Mouse (Mus musculus) kidney, adult 18-20 months (tissue): ENCODE results near the gene Tcf20.

ENCODE experiments used
- DNase-seq: peaks from one replicate; pipeline ENCODE4 v3.0.0; 2021

The Tcf20 gene

DNA sequence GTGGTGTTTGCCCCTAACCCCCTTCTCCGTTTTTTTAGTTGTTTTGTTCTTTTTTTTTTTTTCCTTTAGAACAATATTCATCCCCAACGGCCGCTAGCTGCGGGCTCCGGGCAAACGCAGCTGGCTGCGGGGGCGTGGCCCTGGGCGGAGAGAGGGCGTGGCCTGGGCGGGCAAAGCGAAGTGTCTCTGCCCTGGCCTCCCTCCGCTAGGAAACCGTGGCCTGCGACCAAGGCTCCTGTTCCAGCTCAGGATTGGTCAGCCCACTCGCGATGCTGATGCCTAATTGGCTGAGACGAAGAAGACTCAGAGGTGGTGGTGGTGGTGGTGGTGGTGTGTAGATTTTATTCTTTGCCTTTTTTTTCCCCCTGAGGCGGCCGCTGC lies at the start of gene Tcf20:
Gene Tcf20 (minus strand): TSS at position 141 of the 381 bp plus-strand sequence.
- DNase-seq: peak; percentile 94

DNA sequence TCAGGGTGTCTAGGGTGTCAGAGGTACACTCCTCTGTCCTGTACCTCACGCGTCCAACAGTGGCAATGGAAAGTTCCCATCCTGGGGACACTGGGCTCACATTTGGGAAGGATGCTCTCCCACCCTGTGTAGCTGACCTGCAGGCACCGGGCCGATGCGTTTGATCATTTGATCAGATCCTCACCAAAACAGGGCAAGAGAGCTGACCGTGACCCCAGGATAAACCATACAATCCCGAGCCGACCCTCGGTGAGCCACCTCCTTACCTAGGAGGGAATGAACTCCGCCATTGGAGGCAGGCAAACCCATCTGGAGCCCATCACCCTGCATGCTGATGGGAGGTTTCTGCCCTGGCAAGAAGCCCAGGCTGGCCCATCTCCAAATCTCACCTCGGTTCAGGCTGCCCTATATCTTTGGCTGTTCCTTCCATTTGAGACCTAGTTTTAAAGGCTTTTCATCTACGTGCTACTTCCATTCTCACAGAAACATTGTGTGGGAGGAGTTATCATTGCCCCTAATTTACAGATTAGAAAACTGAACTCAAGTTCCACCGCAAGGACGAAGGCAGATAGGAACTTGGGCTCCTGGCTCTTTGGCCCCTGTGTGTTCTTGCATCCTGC lies 49.3 kb upstream of the Tcf20 start:
- DNase-seq: peak; percentile 46

DNA sequence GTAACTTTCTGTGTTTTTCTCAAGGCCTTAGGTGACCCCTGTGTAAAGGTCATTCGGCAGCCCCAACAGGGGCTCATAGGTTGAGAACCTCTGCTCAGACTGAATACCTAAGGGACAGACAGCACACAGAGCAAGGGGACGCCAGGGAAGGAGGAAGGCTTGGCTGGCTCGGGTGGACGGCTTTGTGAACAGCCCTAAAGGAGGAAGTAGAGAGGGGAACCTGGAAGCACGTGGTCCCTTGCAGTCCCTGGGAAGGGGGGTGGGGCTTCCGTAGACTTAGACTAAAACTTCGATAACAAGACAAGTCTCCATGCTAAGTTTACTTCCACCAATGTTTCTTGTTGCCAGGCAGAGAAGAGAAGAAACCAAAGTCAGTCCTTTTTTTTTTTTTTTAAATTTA lies 48.4 kb upstream of the Tcf20 start:
- DNase-seq: no peak

DNA sequence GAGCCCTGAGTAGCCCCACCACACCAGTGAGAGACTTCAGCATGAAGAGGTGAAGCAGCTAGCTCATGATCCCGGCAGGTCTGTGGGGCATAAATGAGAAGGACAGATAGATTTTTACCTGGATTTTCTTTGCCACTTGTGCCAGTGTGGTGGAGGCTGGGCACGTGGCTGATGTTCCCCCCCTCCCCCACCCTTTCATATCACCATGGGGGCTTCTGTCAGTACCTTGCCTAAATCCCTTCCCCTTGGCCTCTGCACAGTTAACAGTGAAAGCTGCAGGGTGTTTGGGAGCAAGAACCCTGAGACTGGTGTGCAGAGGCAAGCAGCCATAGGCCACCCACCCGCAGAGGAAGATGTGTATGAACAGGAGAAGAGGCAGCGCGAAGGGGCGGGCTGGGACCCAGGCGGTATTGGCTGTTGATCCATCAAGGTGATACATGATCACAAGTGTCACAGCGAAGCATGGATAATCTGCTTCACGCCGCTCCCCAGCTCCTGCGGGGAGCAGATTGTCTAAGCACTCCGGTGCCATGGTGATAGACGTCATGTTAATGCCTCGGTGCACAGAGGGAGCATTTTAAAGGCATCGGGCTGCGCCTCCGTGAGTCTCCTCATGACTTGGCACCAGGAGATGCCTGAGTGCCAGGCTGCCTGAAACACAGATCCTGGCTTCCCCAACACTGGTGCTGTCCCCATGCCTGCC lies 46.8 kb upstream of the Tcf20 start:
- DNase-seq: no peak

DNA sequence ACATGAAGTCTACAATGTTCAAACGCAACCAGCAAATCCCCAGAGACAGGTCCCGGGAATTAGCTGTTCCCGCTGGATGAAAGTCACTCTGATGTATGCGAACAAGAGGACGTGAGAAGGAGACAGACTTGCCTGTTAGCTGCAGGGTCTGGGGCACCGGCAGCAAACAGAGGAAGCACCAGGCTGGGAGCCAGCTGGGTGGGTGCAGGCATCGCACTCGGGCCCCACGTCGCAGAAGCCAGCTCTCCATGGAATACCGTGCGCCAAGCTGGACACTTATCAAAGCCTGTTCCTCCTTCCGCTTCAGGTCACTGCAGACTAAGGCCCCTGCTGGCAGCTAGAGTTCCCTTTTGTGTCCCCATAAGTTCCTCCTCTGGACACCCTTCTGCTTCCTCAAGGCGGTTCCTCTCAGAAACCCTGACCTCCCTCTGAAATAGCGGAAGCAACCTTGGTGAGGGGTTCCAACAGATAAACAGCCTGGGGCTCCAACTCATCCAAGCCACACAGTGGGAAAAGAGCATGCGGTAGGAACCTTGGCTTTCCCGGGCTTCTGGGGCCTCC lies 45.4 kb upstream of the Tcf20 start, which contains the start of gene Nfam1:
Gene Nfam1 (minus strand): TSS at position 326 of the 561 bp plus-strand sequence.
- DNase-seq: no peak

DNA sequence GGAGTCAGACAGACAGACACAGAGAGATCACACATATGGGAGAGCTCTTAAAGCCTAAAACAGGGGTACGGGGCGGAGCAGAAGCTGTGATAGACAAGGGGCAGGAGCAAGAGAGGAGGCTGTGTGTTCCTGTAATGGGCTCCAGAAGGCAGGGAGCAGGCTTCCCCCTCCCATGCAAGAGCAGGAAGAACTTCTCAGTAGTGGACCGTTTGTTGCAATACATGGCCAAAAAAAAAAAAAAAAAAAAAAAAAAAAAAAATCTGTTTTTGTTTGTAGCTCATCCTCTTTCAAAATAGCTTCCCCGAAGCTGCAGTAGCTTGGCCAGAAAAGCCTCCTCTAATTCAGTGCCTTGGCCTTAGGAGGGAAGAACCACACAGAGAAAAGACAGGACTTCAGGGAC lies 43.2 kb upstream of the Tcf20 start:
- no peak for DNase-seq

DNA sequence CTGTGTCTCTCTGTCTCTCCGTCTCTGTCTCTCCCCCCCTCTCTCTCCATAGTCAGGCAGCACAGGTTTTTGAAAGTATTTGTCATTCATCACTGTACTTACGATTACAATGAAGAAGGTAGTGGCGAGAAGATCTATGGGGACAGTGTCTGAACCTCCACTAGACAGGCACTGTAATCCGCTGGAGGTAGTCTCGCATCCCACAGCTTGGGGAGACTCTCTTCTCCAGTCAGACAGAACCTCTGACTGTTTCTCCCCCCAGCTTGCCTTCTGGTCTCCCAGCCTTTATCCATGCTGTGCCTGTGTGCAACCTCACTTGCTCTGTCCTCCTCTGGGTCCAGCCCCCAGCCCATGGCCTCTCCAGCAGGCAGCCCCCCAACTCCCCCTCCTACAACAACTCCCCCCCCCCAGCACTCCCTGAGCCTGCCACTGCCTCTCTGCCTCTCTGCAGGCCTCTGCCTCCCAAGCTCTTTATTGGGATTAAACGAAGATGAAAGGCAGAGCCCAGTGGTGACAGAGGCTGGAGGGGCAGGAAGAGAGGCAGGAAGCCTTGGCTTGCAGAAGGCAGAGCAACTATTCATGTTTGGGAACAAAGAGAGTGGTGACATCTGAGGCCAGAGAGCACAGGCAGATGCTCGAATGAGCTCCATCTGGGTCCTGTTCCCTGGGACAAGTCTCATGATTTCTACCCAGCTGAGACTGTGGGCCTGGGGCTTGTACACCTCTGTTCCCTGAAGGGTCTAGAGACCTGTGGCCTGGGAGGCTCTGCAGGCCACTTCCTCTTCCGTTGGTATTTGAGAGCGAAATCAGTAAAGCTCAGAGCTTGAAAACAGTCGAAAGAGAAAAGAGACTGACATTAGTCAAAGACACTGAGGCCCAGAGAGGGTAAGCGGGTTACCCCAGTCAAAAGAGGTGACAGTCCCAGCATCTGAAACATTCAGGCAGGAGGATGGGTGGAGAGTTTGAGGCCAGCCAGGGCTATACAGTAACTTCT lies 42.4 kb upstream of the Tcf20 start:
- DNase-seq: no peak

DNA sequence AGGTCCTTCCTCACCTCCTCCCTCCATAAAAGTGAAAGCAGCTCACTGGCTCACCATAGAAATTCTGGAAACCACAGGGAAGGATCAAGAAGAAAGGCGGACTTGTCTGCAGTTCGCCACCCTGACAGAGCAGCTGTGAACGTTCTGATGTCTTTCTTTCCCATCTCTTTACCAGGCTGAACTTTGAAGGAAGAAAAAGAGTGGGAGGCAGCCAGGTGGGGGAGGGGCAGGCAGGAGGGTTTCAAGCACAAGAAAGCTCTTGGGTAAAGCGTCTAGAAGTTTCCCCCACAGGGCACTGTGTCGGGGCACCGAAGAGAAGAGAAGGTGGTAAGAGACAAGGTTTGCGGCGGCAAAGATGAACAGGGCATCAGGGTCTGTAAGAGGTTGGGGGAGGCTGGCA lies 38.5 kb upstream of the Tcf20 start:
- DNase-seq: no peak

DNA sequence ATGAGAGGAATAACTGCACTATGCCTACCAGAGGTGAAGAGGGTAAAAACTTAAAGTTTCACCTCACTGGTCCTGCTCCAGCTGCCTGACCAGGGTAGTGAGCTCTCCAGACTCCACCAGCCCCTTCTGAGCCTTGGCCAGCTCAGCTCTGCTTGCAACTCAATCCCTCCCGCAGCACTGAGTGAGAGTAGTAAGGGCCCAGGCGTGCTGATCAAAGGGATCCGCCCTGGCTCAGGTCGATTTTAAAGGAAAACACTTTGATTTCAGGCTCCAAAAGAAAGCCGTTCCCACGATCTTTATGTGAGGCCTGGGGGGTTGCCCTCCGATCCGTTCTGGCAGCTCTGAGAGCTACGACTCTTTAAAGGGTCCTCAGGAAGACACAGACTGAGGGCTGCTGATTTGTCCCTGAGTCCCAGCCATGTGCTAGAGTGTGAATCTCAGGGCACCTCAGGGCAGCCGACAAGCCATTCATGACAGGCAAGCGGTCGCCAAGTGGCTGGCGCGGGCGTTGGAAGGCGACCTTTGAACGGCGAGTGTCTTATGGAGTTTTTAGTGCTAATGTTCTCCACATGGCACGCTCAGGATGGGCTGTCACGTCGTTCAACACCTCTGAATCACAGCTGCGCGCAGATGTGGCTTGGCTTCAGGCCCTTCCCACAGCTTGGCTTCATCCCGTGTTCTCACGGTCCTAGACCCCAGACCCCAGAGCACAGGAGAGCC lies 37.5 kb upstream of the Tcf20 start:
- DNase-seq: peak; percentile 42

DNA sequence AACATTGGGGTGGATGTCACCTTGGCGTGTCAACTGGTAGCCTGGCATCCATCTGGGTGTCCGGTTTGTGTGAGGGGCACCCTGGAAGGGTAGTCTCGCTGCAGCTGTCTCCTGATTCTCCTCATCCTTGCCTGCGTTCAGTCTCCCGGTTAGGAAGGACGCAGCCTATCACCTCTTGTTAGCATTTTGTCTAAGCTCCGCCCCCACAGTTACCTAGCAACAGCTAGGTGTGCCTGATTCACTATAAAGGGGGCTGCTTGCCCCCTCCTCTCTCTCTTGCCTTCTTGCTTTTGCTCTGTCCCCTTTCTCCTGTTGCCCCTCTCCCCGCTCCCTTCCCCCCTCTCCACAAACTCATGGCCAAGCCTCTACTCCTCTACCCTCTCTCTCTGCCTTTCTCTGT lies 35.3 kb upstream of the Tcf20 start:
- no peak for DNase-seq

DNA sequence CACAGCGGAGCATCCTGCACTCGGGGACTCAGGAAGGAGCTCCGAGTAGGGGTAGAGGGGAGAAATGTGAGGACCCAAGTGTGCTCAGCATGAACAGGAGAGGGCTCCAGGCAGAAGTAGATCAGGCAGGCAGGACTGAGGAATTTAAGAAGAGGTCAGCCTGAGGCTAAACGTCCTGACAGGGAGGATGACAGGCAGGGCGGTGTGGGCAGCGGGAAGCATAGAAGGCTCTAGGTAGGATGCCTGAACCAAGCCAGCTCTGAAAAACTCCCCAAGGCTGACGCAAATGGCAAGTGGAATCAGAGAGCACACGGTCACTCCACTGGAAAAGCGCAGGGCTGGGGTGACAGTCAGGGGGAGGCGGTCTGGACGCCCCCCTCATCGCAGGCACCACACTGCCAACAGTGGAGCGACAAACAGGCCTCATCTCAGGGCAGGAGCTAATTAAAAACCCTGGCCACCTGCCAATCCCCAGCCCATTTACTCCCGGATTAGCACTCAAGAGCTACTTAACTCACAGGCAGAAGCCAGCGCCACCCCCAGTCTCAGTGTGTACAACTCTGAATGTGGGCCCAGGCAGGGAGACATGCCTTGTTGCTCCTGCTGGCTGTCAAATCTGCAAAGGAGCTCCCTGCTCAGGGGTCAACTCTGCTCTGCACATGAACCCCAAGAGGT lies 23.5 kb upstream of the Tcf20 start:
- DNase-seq: no peak

DNA sequence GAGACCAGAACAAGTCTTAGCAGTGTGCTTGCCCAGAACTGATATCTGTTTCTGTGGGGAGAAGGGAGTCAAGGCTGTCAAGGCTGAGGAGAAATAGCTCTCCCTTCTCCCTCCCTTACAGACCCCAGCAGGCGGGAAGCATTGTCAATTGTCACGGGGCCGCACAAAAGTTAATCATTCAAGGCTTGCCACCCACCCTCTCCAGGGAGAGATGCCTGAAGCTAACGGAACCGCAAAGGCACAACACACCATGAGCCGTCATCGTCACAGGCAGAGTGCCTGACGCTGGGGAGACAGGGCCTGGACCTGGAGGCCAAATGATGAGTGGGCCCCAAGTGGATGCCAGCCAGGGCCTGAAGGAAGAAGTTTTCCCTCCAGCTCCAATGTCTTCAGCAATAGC lies 22.8 kb upstream of the Tcf20 start:
- DNase-seq: no peak

DNA sequence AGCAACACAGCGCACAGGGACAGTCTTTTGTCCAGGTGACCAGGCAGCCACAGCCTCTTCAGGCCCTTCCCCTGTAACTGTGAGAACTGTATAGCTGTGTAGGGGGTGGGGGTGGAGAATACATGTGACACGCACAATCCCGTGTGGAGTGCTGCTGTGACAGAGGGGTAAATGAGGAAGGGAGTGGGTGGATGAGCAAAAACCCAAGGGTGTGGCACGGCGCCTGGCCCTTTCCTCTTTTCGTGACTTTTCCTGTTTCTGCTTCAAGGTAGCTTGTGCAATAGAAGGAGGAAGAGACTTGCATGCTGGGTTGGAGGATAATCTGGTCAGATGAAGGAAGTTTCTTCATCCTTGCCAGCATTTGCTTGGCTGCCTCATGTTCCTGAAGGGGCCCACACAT lies 21.9 kb upstream of the Tcf20 start:
- no peak for DNase-seq

DNA sequence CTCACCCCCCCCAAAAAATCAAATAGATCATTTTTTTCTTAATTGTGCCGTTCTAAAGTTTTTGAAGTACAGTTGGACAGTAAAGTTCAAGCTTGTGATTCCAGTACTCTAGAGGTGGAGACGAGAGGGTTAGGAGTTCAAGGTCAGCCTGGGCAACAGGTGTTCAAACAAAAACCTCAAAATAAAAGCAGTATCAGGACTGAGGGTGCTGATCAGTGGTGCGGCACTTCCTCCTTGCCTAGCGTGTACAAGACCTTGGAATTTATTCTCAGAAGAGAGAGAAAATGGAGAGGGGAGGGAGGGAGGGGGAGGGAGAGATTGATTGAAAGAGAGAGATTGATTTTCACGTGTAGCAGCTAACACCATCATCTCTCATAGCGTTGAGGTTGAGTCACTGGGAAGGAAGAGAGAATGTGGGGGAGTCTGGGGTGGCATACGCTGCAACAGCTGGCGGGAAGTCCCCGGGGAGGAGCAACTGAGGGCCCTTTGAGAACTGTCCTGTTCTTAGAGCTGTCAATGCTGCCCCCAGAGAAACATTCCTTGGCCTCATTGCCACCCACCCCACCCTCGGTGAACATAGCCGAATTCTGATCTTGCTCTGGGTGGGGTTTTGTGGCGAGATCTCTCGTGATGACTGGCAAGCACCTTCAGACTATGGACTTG lies 21.2 kb upstream of the Tcf20 start:
- DNase-seq: no peak

DNA sequence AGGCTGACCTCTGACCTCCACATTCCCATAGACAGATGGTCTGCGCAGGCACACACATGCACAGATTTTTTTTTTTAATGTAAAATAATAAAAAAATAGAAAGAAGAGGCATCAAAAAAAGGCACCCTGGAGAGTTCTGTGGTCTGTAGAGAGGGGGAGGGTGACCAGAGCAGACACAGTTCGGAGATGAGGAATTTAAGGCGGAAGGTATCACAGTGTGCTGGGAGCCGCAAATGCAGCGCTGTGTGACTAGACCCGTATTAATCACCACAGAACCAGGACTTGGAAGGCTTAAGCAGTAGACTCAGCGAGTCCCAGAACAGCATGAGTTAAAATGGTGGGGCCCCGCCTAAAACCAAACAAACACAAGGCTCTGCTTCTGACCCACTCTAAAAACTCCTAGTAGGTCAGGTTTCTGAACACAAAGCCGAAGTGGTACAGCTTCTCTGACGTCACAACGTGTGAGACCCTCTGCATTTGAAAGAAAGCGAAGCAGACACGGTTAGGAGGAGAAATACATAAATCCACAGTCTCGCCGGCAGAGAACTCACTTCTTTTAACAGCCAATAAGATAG lies 19.8 kb upstream of the Tcf20 start:
- DNase-seq: no peak

DNA sequence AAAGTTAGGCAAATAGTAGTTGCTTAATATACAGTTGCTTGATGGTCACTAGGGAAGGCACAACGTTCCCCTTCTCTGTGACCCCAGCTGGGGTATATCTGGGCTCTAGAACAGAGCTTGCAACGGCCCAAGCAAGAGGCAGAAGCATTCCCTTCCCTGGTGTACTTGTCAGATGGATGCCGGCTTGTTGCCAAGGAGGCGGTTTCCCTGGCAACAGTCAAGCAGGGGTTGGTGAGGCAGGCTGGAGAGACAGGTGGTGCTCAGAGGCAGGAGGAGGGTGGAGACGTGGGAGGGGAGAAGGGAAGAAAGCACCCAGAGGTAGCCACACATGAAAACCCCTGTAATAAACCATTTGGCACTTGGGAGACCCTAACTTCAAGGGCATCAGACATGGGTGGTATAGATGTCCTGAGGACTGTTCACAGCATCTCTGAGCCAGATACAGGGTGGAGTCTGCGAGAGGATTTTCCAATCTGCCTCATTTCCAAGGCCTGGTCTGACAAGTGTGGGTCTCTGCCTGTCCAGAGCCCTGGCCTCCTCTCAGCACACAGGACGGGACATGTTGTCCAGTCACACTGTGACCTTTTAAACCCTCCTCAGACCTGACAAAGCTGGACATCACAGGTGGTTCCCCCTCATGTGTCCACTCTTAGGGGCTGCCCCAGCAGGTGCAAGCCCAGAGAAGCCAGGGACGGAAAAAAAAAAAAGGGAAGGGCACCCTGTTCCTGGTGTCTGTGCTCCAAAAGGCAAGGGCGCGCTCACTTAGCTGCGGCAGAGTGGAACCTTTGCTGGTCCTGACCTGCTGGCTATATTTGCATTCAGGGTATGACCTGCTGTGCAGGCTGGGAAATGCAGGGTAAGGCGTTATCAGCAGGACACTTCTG lies 15.2 kb upstream of the Tcf20 start:
- DNase-seq: no peak

DNA sequence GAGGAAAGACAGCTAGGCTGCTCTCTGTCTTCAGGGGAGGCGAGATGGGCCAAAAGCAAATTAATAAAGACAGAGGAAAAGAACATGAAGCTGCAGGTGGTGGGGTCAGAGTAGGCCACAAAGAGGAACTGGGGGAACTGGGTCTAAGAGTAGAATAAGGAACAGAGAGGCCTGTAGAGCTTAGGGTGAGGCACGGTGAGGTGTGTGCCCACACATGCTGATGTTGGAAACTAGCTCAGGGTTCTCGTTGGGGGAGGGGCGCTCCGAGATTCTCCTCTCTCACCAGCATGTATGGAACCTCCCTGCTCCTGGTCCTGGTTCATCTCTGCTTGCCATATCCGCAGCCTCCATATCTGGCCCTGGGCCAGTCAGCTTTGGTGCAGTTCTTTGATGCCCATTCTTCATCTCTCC lies 11.1 kb upstream of the Tcf20 start:
- no peak for DNase-seq

DNA sequence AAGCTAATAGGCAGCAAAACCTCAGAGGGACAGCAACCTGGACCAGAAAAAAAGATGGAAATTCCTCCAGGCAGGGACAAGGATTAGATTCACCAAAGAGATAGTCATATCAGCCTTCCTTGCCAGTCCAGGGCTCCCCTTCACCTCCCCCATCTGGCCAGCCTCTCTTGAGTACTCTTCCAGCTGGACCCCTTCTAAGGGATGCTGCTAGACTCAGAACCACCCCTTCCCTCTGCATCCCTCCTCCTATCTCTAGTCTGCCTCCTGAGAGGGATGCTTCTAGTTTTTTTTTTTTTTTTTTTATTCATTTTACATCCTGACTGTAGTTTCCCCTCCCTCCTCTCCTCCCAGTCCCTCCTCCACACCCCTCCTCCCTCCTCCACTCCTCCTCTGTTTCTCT lies 8.8 kb upstream of the Tcf20 start:
- no peak for DNase-seq

DNA sequence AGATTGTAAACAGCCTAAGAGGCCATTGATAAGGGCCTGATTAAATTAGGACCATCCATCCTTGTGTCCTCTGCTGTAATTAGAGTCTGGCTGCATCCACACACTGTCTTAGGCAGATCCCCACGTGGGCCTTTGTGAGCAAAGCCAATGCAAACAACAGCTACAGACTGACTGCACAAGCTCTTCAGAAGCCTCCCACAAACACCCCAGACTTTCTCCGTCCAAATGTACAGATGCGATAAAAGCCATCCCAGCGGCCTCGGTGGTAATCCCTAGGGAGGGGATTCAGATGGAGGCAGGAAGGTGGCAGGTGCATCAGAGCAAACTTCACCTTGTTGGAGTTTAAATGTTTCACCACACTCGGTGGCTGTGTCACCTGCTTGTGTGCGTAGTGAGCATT lies 7.6 kb upstream of the Tcf20 start:
- DNase-seq: no peak

DNA sequence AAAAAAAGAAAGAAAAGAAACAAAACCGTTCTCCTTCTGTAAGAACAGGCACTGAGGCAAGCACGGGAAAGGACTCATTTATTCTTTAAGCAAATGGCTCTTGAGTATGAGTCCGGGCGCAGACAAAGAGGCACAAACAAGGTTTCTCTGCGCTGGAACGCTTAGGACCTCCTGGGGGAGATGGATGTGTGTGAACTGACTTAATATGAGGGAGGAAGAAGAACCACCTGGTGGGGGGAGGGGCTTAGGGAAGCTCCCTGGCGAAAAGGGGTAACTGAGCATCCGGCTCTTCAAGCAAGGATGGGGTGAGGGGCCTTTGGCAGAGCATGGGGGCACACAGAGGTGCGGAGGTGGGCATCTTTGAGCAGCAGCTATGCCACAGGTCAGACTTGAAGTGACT lies 5.2 kb upstream of the Tcf20 start:
- DNase-seq: no peak
